Comparison of ENCODE assay signal across 7 mouse cellular contexts in the genomic region with DNA sequence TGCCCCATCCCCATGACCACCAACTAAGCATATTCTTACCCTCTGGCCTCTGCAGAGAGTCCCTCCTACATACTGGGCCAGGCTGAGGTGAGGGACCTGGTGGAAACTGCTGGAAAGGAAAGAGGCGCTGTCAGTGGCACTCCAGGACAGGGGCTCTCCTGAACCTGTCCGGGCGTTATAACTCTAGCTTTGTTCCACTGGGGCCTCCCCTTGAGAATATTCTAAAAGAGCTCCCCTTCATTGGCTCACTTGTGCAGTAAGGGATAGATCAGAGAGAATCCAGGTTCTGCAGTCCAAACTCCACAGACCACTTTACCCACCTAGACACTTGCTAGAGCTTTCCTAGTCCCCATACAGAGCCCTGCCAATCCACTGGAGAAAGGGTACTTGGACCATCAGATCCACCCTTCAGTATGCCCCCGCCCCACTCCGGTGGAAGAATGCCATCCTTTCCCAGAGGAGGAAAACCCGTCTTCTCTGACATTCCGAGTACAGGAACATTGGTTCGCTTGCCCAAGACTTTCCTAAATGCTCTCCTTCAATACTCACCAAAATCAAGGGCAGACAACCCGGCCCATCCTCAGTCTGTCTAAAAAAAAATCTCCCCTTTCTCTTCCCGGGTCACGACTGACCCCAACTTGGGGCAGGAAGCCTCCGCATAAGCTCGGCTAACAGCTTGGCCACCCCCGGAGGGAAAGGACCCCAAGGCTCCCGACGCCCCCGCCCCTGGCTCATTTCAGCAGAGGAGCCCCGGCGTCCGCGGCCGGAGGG. TPM values are rescaled to one million over a fixed set of nuclear protein-coding genes. Genes with fewer than 3 reads are reported as not detected.
A peak's percentile ranks its signal among the peaks of the same experiment; 100 is the strongest.
DNase-seq lines count a peak whose midpoint lies in the region; ATAC-seq and TF ChIP-seq lines count a peak whose summit lies in the region.

No protein-coding gene starts in this region.

- peak overlapping the region; percentile 88 for H3K4me2 ChIP-seq in lung, embryonic 14.5 days
- H3K4me2 ChIP-seq in hindbrain, embryonic 11.5 days (replicated peaks; ENCODE audit: low read depth, low read length): peak overlapping the region; percentile 85
- peak overlapping the region; percentile 90 for H3K4me2 ChIP-seq in midbrain, embryonic 15.5 days

- H3K4me3 ChIP-seq in lung, embryonic 14.5 days (ENCODE audit: low read depth, low read length): peak overlapping the region; percentile 71
- H3K4me3 ChIP-seq in embryonic facial prominence, embryonic 10.5 days: peak overlapping the region; percentile 81
- peak overlapping the region; percentile 49 for H3K4me3 ChIP-seq in hindbrain, embryonic 11.5 days (ENCODE audit: low read depth, low read length)
- H3K4me3 ChIP-seq in midbrain, embryonic 15.5 days: peak overlapping the region; percentile 51

- peak overlapping the region; percentile 83 for H3K9ac ChIP-seq in lung, embryonic 14.5 days
- peak overlapping the region; percentile 66 for H3K9ac ChIP-seq in hindbrain, embryonic 11.5 days (ENCODE audit: low read depth, low read length)
- peak overlapping the region; percentile 37 for H3K9ac ChIP-seq in midbrain, embryonic 15.5 days

- H3K36me3 ChIP-seq in lung, embryonic 14.5 days (ENCODE audit: insufficient read depth): peaks cover 14% of the 10 kb centered on the region; the same call in 1 of the 2 replicates
- peaks cover 17% of the 10 kb centered on the region for H3K36me3 ChIP-seq in embryonic facial prominence, embryonic 10.5 days (replicated peaks)
- H3K36me3 ChIP-seq in hindbrain, embryonic 11.5 days (ENCODE audit: control insufficient read depth, insufficient read depth, low read length): no peaks in the 10 kb centered on the region
- H3K36me3 ChIP-seq in midbrain, embryonic 15.5 days (replicated peaks): no peaks in the 10 kb centered on the region

- H3K27ac ChIP-seq in lung, embryonic 14.5 days (ENCODE audit: low read depth): peak overlapping the region; percentile 93
- peak overlapping the region; percentile 96 for H3K27ac ChIP-seq in embryonic facial prominence, embryonic 10.5 days (replicated peaks)
- 0 out of 2 replicates have a peak overlapping the region, but pooled peaks have one; percentile 42 for H3K27ac ChIP-seq in hindbrain, embryonic 11.5 days (ENCODE audit: low read depth, low read length)
- no peak overlapping the region for H3K27ac ChIP-seq in midbrain, embryonic 15.5 days

- no peak for ATAC-seq in lung, embryonic 14.5 days (ENCODE audit: insufficient read depth)
- ATAC-seq in hindbrain, embryonic 11.5 days (ENCODE audit: low FRiP score): no peak
- ATAC-seq in midbrain, embryonic 15.5 days (replicated peaks): no peak

- H3K4me1 ChIP-seq in lung, embryonic 14.5 days (ENCODE audit: insufficient read depth): peaks cover 26% of the 10 kb centered on the region
- peaks cover 84% of the 10 kb centered on the region for H3K4me1 ChIP-seq in embryonic facial prominence, embryonic 10.5 days
- peaks cover 8% of the 10 kb centered on the region for H3K4me1 ChIP-seq in hindbrain, embryonic 11.5 days (replicated peaks; ENCODE audit: control insufficient read depth, insufficient read depth, low read length)
- peaks cover 19% of the 10 kb centered on the region for H3K4me1 ChIP-seq in midbrain, embryonic 15.5 days

- WGBS in lung, embryonic 14.5 days: 6% methylated on average over 22 of the region's 22 CpGs
- 4% methylated on average over 22 of the region's 22 CpGs for WGBS in embryonic facial prominence, embryonic 10.5 days
- WGBS in hindbrain, embryonic 11.5 days: 10% methylated on average over 18 of the region's 22 CpGs
- 7% methylated on average over 22 of the region's 22 CpGs for WGBS in midbrain, embryonic 15.5 days

- no peaks in the 10 kb centered on the region for H3K9me3 ChIP-seq in lung, embryonic 14.5 days (ENCODE audit: low read depth, low read length)
- no peaks in the 10 kb centered on the region for H3K9me3 ChIP-seq in embryonic facial prominence, embryonic 10.5 days
- H3K9me3 ChIP-seq in hindbrain, embryonic 11.5 days (ENCODE audit: control insufficient read depth, low read length): no peaks in the 10 kb centered on the region
- no peaks in the 10 kb centered on the region for H3K9me3 ChIP-seq in midbrain, embryonic 15.5 days

- no peaks in the 10 kb centered on the region for H3K27me3 ChIP-seq in lung, embryonic 14.5 days (ENCODE audit: insufficient read depth, low read length)
- H3K27me3 ChIP-seq in embryonic facial prominence, embryonic 10.5 days (replicated peaks; ENCODE audit: low read depth, poor library complexity, severe bottlenecking): peaks cover 49% of the 10 kb centered on the region
- H3K27me3 ChIP-seq in hindbrain, embryonic 11.5 days (ENCODE audit: control insufficient read depth, insufficient read depth, low read length): peaks cover 36% of the 10 kb centered on the region
- peaks cover 34% of the 10 kb centered on the region for H3K27me3 ChIP-seq in midbrain, embryonic 15.5 days (replicated peaks)

- no peak for TF ChIP-seq CTCF in lung, embryonic 14.5 days (IDR thresholded peaks at IDR 0.05; ENCODE audit: low read depth)

- DNase-seq in lung, embryonic 14.5 days: no peak
- DNase-seq in lung, postnatal 36 days: no peak
- no peak for DNase-seq in embryonic facial prominence, embryonic 10.5 days (ENCODE audit: low spot score)
- DNase-seq in hindbrain, embryonic 11.5 days (ENCODE audit: low spot score): peak; percentile 37
- DNase-seq in spleen, postnatal 14 days (ENCODE audit: low spot score in 2 of 2): no peak
- DNase-seq in kidney, adult 11 months: no peak

RNA-seq across cellular contexts. Expression of gene Rarg, which starts 0.7 kb away (rescaled TPM):
- 38.5 and 38.7 TPM in 2 replicates for polyA plus RNA-seq in lung, embryonic 14.5 days (2014; fragmentation: Nextera tagmentation; extraction: Ambion mirVana)
- 77.8 and 90.2 TPM in 2 replicates for polyA plus RNA-seq in embryonic facial prominence, embryonic 10.5 days (2016; fragmentation: Nextera tagmentation; extraction: Ambion mirVana)
- 20.3 and 21.7 TPM in 2 replicates for polyA plus RNA-seq in hindbrain, embryonic 11.5 days (2014; fragmentation: Nextera tagmentation; extraction: Ambion mirVana)
- polyA plus RNA-seq in midbrain, embryonic 15.5 days (2015; fragmentation: Nextera tagmentation; extraction: Ambion mirVana): 4.1 and 6.4 TPM in 2 replicates

RNA-seq across cellular contexts. Expression of gene Gm9918, which starts 13.7 kb away (rescaled TPM):
- polyA plus RNA-seq in lung, embryonic 14.5 days (2014; fragmentation: Nextera tagmentation; extraction: Ambion mirVana): 0.38 and 0.82 TPM in 2 replicates
- 0.75 and 1.3 TPM in 2 replicates for polyA plus RNA-seq in embryonic facial prominence, embryonic 10.5 days (2016; fragmentation: Nextera tagmentation; extraction: Ambion mirVana)
- polyA plus RNA-seq in hindbrain, embryonic 11.5 days (2014; fragmentation: Nextera tagmentation; extraction: Ambion mirVana): 0.15 TPM in 2 replicates
- polyA plus RNA-seq in midbrain, embryonic 15.5 days (2015; fragmentation: Nextera tagmentation; extraction: Ambion mirVana): 0.10 TPM in 1 of 2 replicates, not detected in the other

RNA-seq across cellular contexts. Expression of gene Mfsd5, which starts 22.6 kb away (rescaled TPM):
- 63.1 and 64.0 TPM in 2 replicates for polyA plus RNA-seq in lung, embryonic 14.5 days (2014; fragmentation: Nextera tagmentation; extraction: Ambion mirVana)
- polyA plus RNA-seq in embryonic facial prominence, embryonic 10.5 days (2016; fragmentation: Nextera tagmentation; extraction: Ambion mirVana): 63.2 and 66.4 TPM in 2 replicates
- 51.6 and 57.0 TPM in 2 replicates for polyA plus RNA-seq in hindbrain, embryonic 11.5 days (2014; fragmentation: Nextera tagmentation; extraction: Ambion mirVana)
- polyA plus RNA-seq in midbrain, embryonic 15.5 days (2015; fragmentation: Nextera tagmentation; extraction: Ambion mirVana): 58.5 and 64.0 TPM in 2 replicates

RNA-seq across cellular contexts. Expression of gene Itgb7, which starts 24.9 kb away (rescaled TPM):
- polyA plus RNA-seq in lung, embryonic 14.5 days (2014; fragmentation: Nextera tagmentation; extraction: Ambion mirVana): 1.4 and 2.6 TPM in 2 replicates
- 1.1 and 1.6 TPM in 2 replicates for polyA plus RNA-seq in embryonic facial prominence, embryonic 10.5 days (2016; fragmentation: Nextera tagmentation; extraction: Ambion mirVana)
- polyA plus RNA-seq in hindbrain, embryonic 11.5 days (2014; fragmentation: Nextera tagmentation; extraction: Ambion mirVana): 1.0 and 1.1 TPM in 2 replicates
- 0.98 and 1.1 TPM in 2 replicates for polyA plus RNA-seq in midbrain, embryonic 15.5 days (2015; fragmentation: Nextera tagmentation; extraction: Ambion mirVana)

RNA-seq across cellular contexts. Expression of gene Espl1, which starts 39.5 kb away (rescaled TPM):
- 44.1 and 45.9 TPM in 2 replicates for polyA plus RNA-seq in lung, embryonic 14.5 days (2014; fragmentation: Nextera tagmentation; extraction: Ambion mirVana)
- polyA plus RNA-seq in embryonic facial prominence, embryonic 10.5 days (2016; fragmentation: Nextera tagmentation; extraction: Ambion mirVana): 55.4 and 57.6 TPM in 2 replicates
- polyA plus RNA-seq in hindbrain, embryonic 11.5 days (2014; fragmentation: Nextera tagmentation; extraction: Ambion mirVana): 21.8 and 30.8 TPM in 2 replicates
- polyA plus RNA-seq in midbrain, embryonic 15.5 days (2015; fragmentation: Nextera tagmentation; extraction: Ambion mirVana): 5.5 and 7.5 TPM in 2 replicates
